Mouse (Mus musculus): ENCODE data around the gene Clip4. TPM values are rescaled to one million over a fixed set of nuclear protein-coding genes. Genes with fewer than 3 reads are reported as not detected.

Gene Clip4
- polyA plus RNA-seq, 1 experiment from 2014 or later, result 15.3 TPM

GRCm38 (mm10) chr17:71803456-71803855, 35.2 kb downstream of the Clip4 start:
- H3K4me3 ChIP-seq (ENCODE audit: low read depth, low read length), result no peak overlapping the region
- no peak overlapping the region for H3K27ac ChIP-seq (replicated peaks; ENCODE audit: low read depth, low read length)
- H3K27me3 ChIP-seq (replicated peaks; ENCODE audit: control insufficient read depth, insufficient read depth, low read length), result no peaks in the 10 kb centered on the region
- peaks cover 20% of the 10 kb centered on the region; the same call in 1 of the 2 replicates for H3K36me3 ChIP-seq (ENCODE audit: control insufficient read depth, insufficient read depth, low read length)
- no peak for ATAC-seq (ENCODE audit: low read depth)
- H3K4me1 ChIP-seq (ENCODE audit: control insufficient read depth, insufficient read depth, low read length), result no peaks in the 10 kb centered on the region
- no peaks in the 10 kb centered on the region for H3K9me3 ChIP-seq (ENCODE audit: control insufficient read depth, low read length)
- H3K4me2 ChIP-seq (ENCODE audit: low read depth, low read length), result no peak overlapping the region
- DNase-seq (ENCODE audit: low spot score), result no peak
- no peak overlapping the region for H3K9ac ChIP-seq (ENCODE audit: low read depth, low read length)
- WGBS, result 70% methylated on average over 6 of the region's 6 CpGs

- H3K36me3 ChIP-seq (ENCODE audit: control insufficient read depth, insufficient read depth, low read length), result peaks cover 20% of the 10 kb centered on the region
- no peak overlapping the region for H3K4me2 ChIP-seq (ENCODE audit: low read depth, low read length)
- no peak overlapping the region for H3K9ac ChIP-seq (ENCODE audit: low read depth, low read length)
- no peak overlapping the region for H3K27ac ChIP-seq (replicated peaks; ENCODE audit: low read depth, low read length)
- no peaks in the 10 kb centered on the region for H3K4me1 ChIP-seq (ENCODE audit: control insufficient read depth, insufficient read depth, low read length)
- 87% methylated on average over 4 of the region's 4 CpGs for WGBS
- H3K27me3 ChIP-seq (replicated peaks; ENCODE audit: control insufficient read depth, insufficient read depth, low read length), result no peaks in the 10 kb centered on the region
- H3K4me3 ChIP-seq (ENCODE audit: low read depth, low read length), result no peak overlapping the region
- no peak for ATAC-seq (ENCODE audit: low read depth)
- H3K9me3 ChIP-seq (ENCODE audit: control insufficient read depth, low read length), result no peaks in the 10 kb centered on the region
- no peak for DNase-seq (ENCODE audit: low spot score)
Measured at GRCm38 (mm10) chr17:71803876-71804275, 35.6 kb downstream of the Clip4 start.

- DNase-seq (ENCODE audit: low spot score) (no peak), ATAC-seq (ENCODE audit: low read depth) (peak; percentile 75)
- WGBS, result 50% methylated on average over 8 of the region's 8 CpGs
Measured at GRCm38 (mm10) chr17:71811070-71811469, 42.8 kb downstream of the Clip4 start.

GRCm38 (mm10) chr17:71816136-71816864, 48.0 kb downstream of the Clip4 start:
- ATAC-seq (ENCODE audit: low read depth), result no peak
- no peaks in the 10 kb centered on the region for H3K27me3 ChIP-seq (replicated peaks; ENCODE audit: control insufficient read depth, insufficient read depth, low read length)

More at GRCm38 (mm10) chr17:71811070-71811469, 42.8 kb downstream of the Clip4 start:
- no peaks in the 10 kb centered on the region for H3K9me3 ChIP-seq (ENCODE audit: control insufficient read depth, low read length)
- H3K4me3 ChIP-seq (ENCODE audit: low read depth, low read length), result no peak overlapping the region
- H3K9ac ChIP-seq (ENCODE audit: low read depth, low read length), result no peak overlapping the region
- H3K27ac ChIP-seq (replicated peaks; ENCODE audit: low read depth, low read length), result no peak overlapping the region
- no peak overlapping the region for H3K4me2 ChIP-seq (ENCODE audit: low read depth, low read length)
- no peaks in the 10 kb centered on the region; the same call in 1 of the 2 replicates for H3K36me3 ChIP-seq (ENCODE audit: control insufficient read depth, insufficient read depth, low read length)
- H3K27me3 ChIP-seq (replicated peaks; ENCODE audit: control insufficient read depth, insufficient read depth, low read length), result no peaks in the 10 kb centered on the region
- H3K4me1 ChIP-seq (ENCODE audit: control insufficient read depth, insufficient read depth, low read length), result no peaks in the 10 kb centered on the region

GRCm38 (mm10) chr17:71823622-71824306, 55.5 kb downstream of the Clip4 start:
- H3K9me3 ChIP-seq (ENCODE audit: control insufficient read depth, low read length), result no peaks in the 10 kb centered on the region
- ATAC-seq (ENCODE audit: low read depth) (no peak), DNase-seq (ENCODE audit: low spot score) (no peak)
- no peaks in the 10 kb centered on the region for H3K27me3 ChIP-seq (replicated peaks; ENCODE audit: control insufficient read depth, insufficient read depth, low read length)
- no peaks in the 10 kb centered on the region for H3K4me1 ChIP-seq (ENCODE audit: control insufficient read depth, insufficient read depth, low read length)
- no peak overlapping the region for H3K4me2 ChIP-seq (ENCODE audit: low read depth, low read length)
- H3K36me3 ChIP-seq (ENCODE audit: control insufficient read depth, insufficient read depth, low read length), result peaks cover 25% of the 10 kb centered on the region
- H3K4me3 ChIP-seq (ENCODE audit: low read depth, low read length), result no peak overlapping the region
- H3K9ac ChIP-seq (ENCODE audit: low read depth, low read length), result no peak overlapping the region
- no peak overlapping the region for H3K27ac ChIP-seq (replicated peaks; ENCODE audit: low read depth, low read length)
- 81% methylated on average over 8 of the region's 8 CpGs for WGBS

More at GRCm38 (mm10) chr17:71816136-71816864, 48.0 kb downstream of the Clip4 start:
- no peak overlapping the region for H3K4me3 ChIP-seq (ENCODE audit: low read depth, low read length)
- no peaks in the 10 kb centered on the region for H3K9me3 ChIP-seq (ENCODE audit: control insufficient read depth, low read length)
- H3K27ac ChIP-seq (replicated peaks; ENCODE audit: low read depth, low read length), result no peak overlapping the region
- H3K9ac ChIP-seq (ENCODE audit: low read depth, low read length), result no peak overlapping the region
- WGBS, result 86% methylated on average over 8 of the region's 8 CpGs
- H3K4me2 ChIP-seq (ENCODE audit: low read depth, low read length), result no peak overlapping the region
- peaks cover 14% of the 10 kb centered on the region; the same call in 1 of the 2 replicates for H3K36me3 ChIP-seq (ENCODE audit: control insufficient read depth, insufficient read depth, low read length)
- DNase-seq (ENCODE audit: low spot score), result no peak
- H3K4me1 ChIP-seq (ENCODE audit: control insufficient read depth, insufficient read depth, low read length), result no peaks in the 10 kb centered on the region

GRCm38 (mm10) chr17:71826603-71827002, 58.3 kb downstream of the Clip4 start:
- Histone ChIP-seq H3K27ac (replicated peaks; ENCODE audit: low read depth, low read length) (no peak overlapping the region), H3K4me3 (ENCODE audit: low read depth, low read length) (no peak overlapping the region), H3K27me3 (replicated peaks; ENCODE audit: control insufficient read depth, insufficient read depth, low read length) (no peaks in the 10 kb centered on the region), H3K9ac (ENCODE audit: low read depth, low read length) (no peak overlapping the region), H3K9me3 (ENCODE audit: control insufficient read depth, low read length) (no peaks in the 10 kb centered on the region), H3K4me2 (ENCODE audit: low read depth, low read length) (no peak overlapping the region), H3K4me1 (ENCODE audit: control insufficient read depth, insufficient read depth, low read length) (no peaks in the 10 kb centered on the region), H3K36me3 (ENCODE audit: control insufficient read depth, insufficient read depth, low read length) (peaks cover 11% of the 10 kb centered on the region)
- 58% methylated on average over 3 of the region's 3 CpGs for WGBS
- DNase-seq (ENCODE audit: low spot score), result no peak
- ATAC-seq (ENCODE audit: low read depth), result no peak

- H3K4me2 ChIP-seq (ENCODE audit: low read depth, low read length), result no peak overlapping the region
- WGBS, result 58% methylated on average over 8 of the region's 8 CpGs
- no peaks in the 10 kb centered on the region for H3K27me3 ChIP-seq (replicated peaks; ENCODE audit: control insufficient read depth, insufficient read depth, low read length)
- ATAC-seq (ENCODE audit: low read depth), result no peak
- DNase-seq (ENCODE audit: low spot score), result peak; percentile 41
- no peak overlapping the region for H3K9ac ChIP-seq (ENCODE audit: low read depth, low read length)
- H3K36me3 ChIP-seq (ENCODE audit: control insufficient read depth, insufficient read depth, low read length), result peaks cover 11% of the 10 kb centered on the region; the same call in 1 of the 2 replicates
- no peak overlapping the region for H3K4me3 ChIP-seq (ENCODE audit: low read depth, low read length)
- no peaks in the 10 kb centered on the region for H3K9me3 ChIP-seq (ENCODE audit: control insufficient read depth, low read length)
- H3K4me1 ChIP-seq (ENCODE audit: control insufficient read depth, insufficient read depth, low read length), result no peaks in the 10 kb centered on the region
- H3K27ac ChIP-seq (replicated peaks; ENCODE audit: low read depth, low read length), result no peak overlapping the region
Measured at GRCm38 (mm10) chr17:71827627-71828026, 59.4 kb downstream of the Clip4 start.

GRCm38 (mm10) chr17:71828647-71829414, 60.6 kb downstream of the Clip4 start:
- Histone ChIP-seq H3K9me3 (ENCODE audit: control insufficient read depth, low read length) (no peaks in the 10 kb centered on the region), H3K4me2 (ENCODE audit: low read depth, low read length) (no peak overlapping the region), H3K4me3 (ENCODE audit: low read depth, low read length) (no peak overlapping the region), H3K4me1 (ENCODE audit: control insufficient read depth, insufficient read depth, low read length) (no peaks in the 10 kb centered on the region), H3K27ac (replicated peaks; ENCODE audit: low read depth, low read length) (no peak overlapping the region), H3K36me3 (ENCODE audit: control insufficient read depth, insufficient read depth, low read length) (peaks cover 11% of the 10 kb centered on the region; the same call in 1 of the 2 replicates), H3K9ac (ENCODE audit: low read depth, low read length) (no peak overlapping the region), H3K27me3 (replicated peaks; ENCODE audit: control insufficient read depth, insufficient read depth, low read length) (no peaks in the 10 kb centered on the region)
- no peak for ATAC-seq (ENCODE audit: low read depth)
- no peak for DNase-seq (ENCODE audit: low spot score)
- 64% methylated on average over 12 of the region's 12 CpGs for whole genome bisulfite sequencing

All from embryonic facial prominence, embryonic 14.5 days (tissue).